Mouse (Mus musculus) gastrocnemius, adult 8-10 months (tissue): ENCODE data around the gene Taok3. TPM values are rescaled to one million over a fixed set of nuclear protein-coding genes. Genes with fewer than 3 reads are reported as not detected.
"Not testable (repeated sequence)": the region's sequence is repeated elsewhere in the genome, so short reads cannot be mapped to it uniquely, and the experiment has no call there.

Source experiments
- DNase-seq, 2 experiments: peaks; one replicate each; pipeline ENCODE4 v3.0.0; 2022; ENCODE audit warnings: low spot score in 2 of 2
- total RNA-seq, 4 experiments: library from RNA; stranded (reverse); gene quantifications; 2 replicates each; pipeline ENCODE4 v1.2.4; 2022

The Taok3 gene
- total RNA-seq, 4 experiments from 2014 or later, result 3.0 to 4.5 (median 3.7) TPM

- DNase-seq, result no peak
These were observed 172.6 kb downstream of the Taok3 start for GRCm38 (mm10) chr5:117292547-117292946.

DNA sequence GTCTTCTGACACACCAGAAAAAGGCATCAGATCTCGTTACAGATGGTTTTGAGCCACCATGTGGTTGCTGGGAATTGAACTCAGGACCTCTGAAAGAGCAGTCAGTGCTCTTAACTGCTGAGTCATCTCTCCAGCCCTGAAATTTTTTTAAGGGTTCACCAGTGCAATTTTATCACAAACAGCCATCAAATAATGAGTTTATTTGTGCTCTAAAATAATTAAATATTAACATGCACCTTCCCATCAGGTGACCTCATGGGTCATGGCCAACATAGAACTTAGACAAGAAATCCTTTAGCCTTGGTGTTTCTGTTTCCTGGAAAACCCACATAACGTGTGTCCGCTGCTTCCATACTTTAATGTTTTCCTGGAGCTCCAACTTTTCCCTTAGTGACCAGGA is 173.8 kb downstream of the Taok3 start:
- not testable (repeated sequence) for DNase-seq

GRCm38 (mm10) chr5:117295011-117295410 is 175.1 kb downstream of the Taok3 start:
- DNase-seq, result no peak

DNA sequence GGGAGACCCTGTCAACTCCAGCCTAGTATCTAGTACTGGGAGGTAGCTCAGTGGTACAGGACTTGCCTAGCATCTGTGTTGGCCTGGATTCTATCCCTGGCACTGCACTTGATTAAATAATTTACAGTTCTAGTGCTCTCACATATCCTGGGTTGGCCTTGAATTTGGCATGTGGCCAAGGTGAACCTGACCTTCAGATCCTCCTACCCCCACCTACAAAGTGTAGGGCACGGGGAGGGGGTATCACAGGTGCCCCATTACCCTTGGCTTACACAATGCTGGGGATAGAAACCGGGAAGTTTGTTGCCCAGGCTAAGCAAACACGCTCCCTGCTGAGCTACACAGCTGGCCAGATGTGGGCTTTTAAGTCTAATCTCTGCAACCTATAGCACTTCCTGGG is 183.0 kb downstream of the Taok3 start:
- DNase-seq, result no peak

DNA sequence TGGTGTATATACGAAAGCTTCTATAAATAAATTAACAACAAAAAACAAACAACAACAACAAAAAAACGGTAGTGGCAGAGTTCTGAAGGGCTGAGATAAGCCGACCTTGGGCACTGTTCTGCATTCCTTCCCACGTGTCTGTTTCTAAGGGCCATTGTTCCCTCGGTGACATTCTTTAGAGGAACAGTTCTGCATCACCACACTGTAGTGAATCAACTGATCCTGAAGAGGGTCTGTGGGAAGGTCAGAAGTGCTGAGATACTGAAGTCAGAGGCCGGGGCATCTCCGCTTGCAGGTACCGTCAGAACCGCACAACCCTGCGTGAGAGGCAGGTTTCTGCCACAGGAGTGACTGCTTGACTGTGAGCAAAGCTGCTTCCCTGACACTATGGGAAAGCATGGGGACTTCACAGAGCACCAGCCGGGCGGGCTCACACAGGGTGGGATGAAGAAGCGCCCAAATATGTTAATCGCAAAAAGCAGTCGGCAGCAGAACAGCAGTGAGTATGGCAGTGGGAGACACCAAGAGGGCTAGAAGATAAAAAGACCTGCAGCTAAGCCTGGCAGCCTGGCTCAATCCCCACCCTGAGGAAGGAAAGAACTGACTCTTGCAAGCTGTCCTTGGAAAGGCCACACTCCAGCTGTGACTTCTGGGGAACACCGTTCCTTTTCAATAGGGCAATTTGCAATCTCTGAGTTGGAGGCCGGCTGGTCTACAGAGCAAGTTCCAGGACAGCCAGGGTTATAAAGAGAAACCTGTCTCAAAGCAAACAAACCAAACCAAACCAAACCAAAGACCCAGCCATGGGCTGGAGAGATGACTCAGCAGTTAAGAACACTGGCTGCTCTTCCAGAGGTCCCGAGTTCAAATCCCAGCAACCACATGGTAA is 184.0 kb downstream of the Taok3 start:
- DNase-seq, result no peak

- peak; percentile 59 to 68 for DNase-seq
These were observed 185.0 kb downstream of the Taok3 start for GRCm38 (mm10) chr5:117304947-117305346.

- no peak for DNase-seq
These were observed 185.8 kb downstream of the Taok3 start for GRCm38 (mm10) chr5:117305754-117306153.

GRCm38 (mm10) chr5:117306826-117307225 is 186.9 kb downstream of the Taok3 start:
- DNase-seq, result no peak

GRCm38 (mm10) chr5:117307699-117308098 is 187.8 kb downstream of the Taok3 start:
- peak; percentile 41 to 46 for DNase-seq

GRCm38 (mm10) chr5:117313420-117313819 is 193.5 kb downstream of the Taok3 start:
- DNase-seq, result peak; percentile 45 to 50

DNA sequence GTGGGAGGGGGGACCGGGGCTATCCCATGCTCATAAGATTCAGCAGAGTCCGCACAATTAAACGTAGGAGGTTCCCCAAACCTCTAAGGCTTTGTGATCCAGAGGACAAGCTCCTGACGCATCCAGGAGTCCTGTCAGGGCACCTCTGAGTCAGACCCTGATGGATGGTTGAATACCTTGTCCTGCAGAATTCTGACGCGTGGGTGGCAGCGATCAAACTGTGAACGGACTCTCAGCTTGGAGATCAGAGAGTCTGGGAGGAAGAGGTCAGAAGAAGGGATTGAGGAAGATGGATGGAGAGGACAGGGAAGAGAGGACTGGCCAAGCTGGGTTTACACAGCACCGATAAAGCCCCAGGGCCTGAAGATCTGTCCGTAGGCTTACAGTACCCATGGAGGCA is 194.0 kb downstream of the Taok3 start:
- no peak for DNase-seq

DNA sequence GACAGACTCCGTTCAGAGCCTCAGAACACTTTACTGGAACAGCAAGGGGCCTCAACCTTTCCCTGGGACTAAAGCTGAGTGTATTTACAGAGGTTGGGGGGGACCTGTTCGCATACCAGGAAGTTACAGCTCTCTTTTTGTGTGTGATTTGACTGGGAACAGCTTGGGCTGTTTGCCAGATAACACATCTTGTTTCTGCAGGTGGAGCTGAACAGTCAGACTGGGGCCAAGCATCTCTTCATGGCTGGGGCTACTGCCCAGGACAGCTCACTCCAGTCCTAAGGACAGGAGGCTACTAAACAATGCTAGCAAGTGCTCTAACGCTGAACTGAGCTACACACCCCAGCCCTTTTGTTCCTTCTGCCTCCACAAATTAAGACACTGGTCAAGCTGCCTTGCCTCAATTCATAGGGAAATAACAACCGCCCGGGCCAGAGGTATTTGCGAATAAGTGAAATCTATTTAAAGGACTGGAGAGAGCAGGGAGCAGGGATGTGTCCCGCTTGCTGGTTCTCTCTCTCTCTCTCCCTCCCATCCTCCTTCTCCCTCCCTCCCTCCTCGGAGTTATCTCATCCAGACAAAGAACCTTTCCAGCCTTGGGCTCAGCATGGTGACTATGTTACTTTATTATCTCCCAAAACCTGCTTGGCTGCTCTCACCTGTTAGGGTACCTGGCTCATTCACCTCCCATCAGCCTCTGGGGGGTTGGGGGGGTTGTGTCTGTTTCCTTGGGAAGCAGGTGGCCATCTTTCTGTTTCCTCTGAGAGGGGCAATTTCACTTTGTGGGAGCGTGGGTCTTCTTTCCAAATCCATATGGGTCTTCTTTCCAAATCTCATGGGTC is 194.9 kb downstream of the Taok3 start:
- DNase-seq, result no peak

- peak; percentile 60 to 71 for DNase-seq
These were observed 199.1 kb downstream of the Taok3 start, which contains the start of gene Vsig10 for GRCm38 (mm10) chr5:117318741-117319629. TSS of gene Vsig10 (plus strand) at chr5:117319083.

GRCm38 (mm10) chr5:117323751-117324150 is 203.8 kb downstream of the Taok3 start:
- no peak for DNase-seq

Other genes with a start within 250 kb of the Taok3 start
- 10 to 100 TPM; 76.0 to 91.9 (median 89.6) TPM for gene Suds3, start 4.0 kb upstream of the Taok3 start, total RNA-seq
- gene Pebp1, start 167.5 kb downstream of the Taok3 start, total RNA-seq, result 100 to 1,000 TPM; 366 to 419 (median 400) TPM
- gene Vsig10, start 199.0 kb downstream of the Taok3 start, total RNA-seq, result 1 to 10 TPM; 5.5 to 7.5 (median 6.9) TPM
- gene Wsb2, start 237.2 kb downstream of the Taok3 start, total RNA-seq, result 100 to 1,000 TPM in 3 of 4 experiments, 10 to 100 TPM in 1; 94.3 to 146 (median 115) TPM